Comparison of ENCODE assay signal across 7 mouse cellular contexts in the genomic region with DNA sequence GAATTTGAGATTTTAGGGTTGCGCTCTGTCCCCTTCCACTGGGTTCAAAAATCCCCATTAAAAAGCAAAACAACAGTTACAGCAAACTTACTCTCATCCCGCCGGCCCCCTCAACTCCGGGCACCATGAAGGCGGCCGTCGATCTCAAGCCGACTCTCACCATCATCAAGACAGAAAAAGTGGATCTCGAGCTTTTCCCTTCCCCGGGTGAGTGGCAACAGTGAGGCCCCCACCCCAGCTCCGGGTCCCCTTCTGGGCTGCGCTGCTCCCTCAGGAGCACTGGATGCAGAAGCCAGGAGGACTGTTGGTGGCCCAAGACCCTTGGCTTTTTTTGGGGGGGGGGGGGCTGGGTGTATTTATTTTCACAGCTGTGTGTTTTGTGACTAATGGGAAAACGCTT.
A peak's percentile ranks its signal among the peaks of the same experiment; 100 is the strongest.
DNase-seq lines count a peak whose midpoint lies in the region; ATAC-seq and TF ChIP-seq lines count a peak whose summit lies in the region.

No protein-coding gene starts in this region.

- no peak for DNase-seq in lung, postnatal 0 days (ENCODE audit: low spot score)
- no peak for DNase-seq in lung, adult 18-20 months
- no peak for DNase-seq in forebrain, embryonic 10.5 days (ENCODE audit: extremely low spot score, low spot score)
- DNase-seq in gastrocnemius, postnatal 4 days (ENCODE audit: low spot score in 2 of 2), result no peak

- TF ChIP-seq EP300 in lung, postnatal 0 days (IDR thresholded peaks at IDR 0.05), result no peak

- H3K4me3 ChIP-seq in lung, postnatal 0 days (ENCODE audit: low read depth, low read length), result peak overlapping the region; percentile 74
- H3K4me3 ChIP-seq in forebrain, embryonic 10.5 days, result peak overlapping the region; percentile 60
- H3K4me3 ChIP-seq in limb, embryonic 13.5 days, result peak overlapping the region; percentile 68
- H3K4me3 ChIP-seq in stomach, embryonic 14.5 days (ENCODE audit: low read depth, low read length), result peak overlapping the region; percentile 61

- no peaks in the 10 kb centered on the region for H3K27me3 ChIP-seq in lung, postnatal 0 days (replicated peaks; ENCODE audit: insufficient read depth, low read length)
- peaks cover 99% of the 10 kb centered on the region for H3K27me3 ChIP-seq in forebrain, embryonic 10.5 days (ENCODE audit: poor library complexity, severe bottlenecking)
- H3K27me3 ChIP-seq in limb, embryonic 13.5 days, result 0 out of 2 replicates have a peak, but pooled peaks cover 3% of the 10 kb centered on the region
- H3K27me3 ChIP-seq in stomach, embryonic 14.5 days (ENCODE audit: control insufficient read depth, insufficient read depth, low read length), result no peaks in the 10 kb centered on the region

- no peak for TF ChIP-seq CTCF in lung, postnatal 0 days (IDR thresholded peaks at IDR 0.05)

- WGBS in lung, postnatal 0 days, result under 1% methylated on average over 13 of the region's 13 CpGs
- WGBS in forebrain, embryonic 10.5 days, result under 1% methylated on average over 13 of the region's 13 CpGs
- WGBS in limb, embryonic 13.5 days, result 1% methylated on average over 13 of the region's 13 CpGs
- WGBS in stomach, embryonic 14.5 days, result under 1% methylated on average over 13 of the region's 13 CpGs

- H3K36me3 ChIP-seq in lung, postnatal 0 days (ENCODE audit: insufficient read depth, low read length), result 0 out of 2 replicates have a peak, but pooled peaks cover 4% of the 10 kb centered on the region
- H3K36me3 ChIP-seq in forebrain, embryonic 10.5 days (replicated peaks), result no peaks in the 10 kb centered on the region
- no peaks in the 10 kb centered on the region for H3K36me3 ChIP-seq in limb, embryonic 13.5 days
- no peaks in the 10 kb centered on the region for H3K36me3 ChIP-seq in stomach, embryonic 14.5 days (ENCODE audit: control insufficient read depth, insufficient read depth, low read length)

- H3K4me1 ChIP-seq in lung, postnatal 0 days (ENCODE audit: insufficient read depth, low read depth, low read length), result peaks cover 3% of the 10 kb centered on the region; the same call in 1 of the 2 replicates
- peaks cover 18% of the 10 kb centered on the region for H3K4me1 ChIP-seq in forebrain, embryonic 10.5 days
- peaks cover 39% of the 10 kb centered on the region for H3K4me1 ChIP-seq in limb, embryonic 13.5 days
- H3K4me1 ChIP-seq in stomach, embryonic 14.5 days (ENCODE audit: control insufficient read depth, insufficient read depth, low read length), result peaks cover 23% of the 10 kb centered on the region

- peak overlapping the region; percentile 83 for H3K4me2 ChIP-seq in lung, postnatal 0 days (replicated peaks; ENCODE audit: low read depth, low read length)
- peak overlapping the region; percentile 73 for H3K4me2 ChIP-seq in limb, embryonic 13.5 days (replicated peaks)
- peak overlapping the region; percentile 90 for H3K4me2 ChIP-seq in stomach, embryonic 14.5 days (replicated peaks; ENCODE audit: low read depth, low read length)

- no peaks in the 10 kb centered on the region for H3K9me3 ChIP-seq in lung, postnatal 0 days (ENCODE audit: low read length)
- no peaks in the 10 kb centered on the region for H3K9me3 ChIP-seq in forebrain, embryonic 10.5 days
- H3K9me3 ChIP-seq in limb, embryonic 13.5 days, result no peaks in the 10 kb centered on the region
- H3K9me3 ChIP-seq in stomach, embryonic 14.5 days (ENCODE audit: control insufficient read depth, low read depth, low read length), result no peaks in the 10 kb centered on the region

- ATAC-seq in lung, postnatal 0 days, result peak; percentile 13
- peak; percentile 37; the same call in 1 of the 2 replicates for ATAC-seq in limb, embryonic 13.5 days (ENCODE audit: low FRiP score, low read depth)
- peak; percentile 24; the same call in 1 of the 2 replicates for ATAC-seq in stomach, embryonic 14.5 days (ENCODE audit: insufficient number of reproducible peaks, insufficient read depth, low FRiP score, low read depth)
- no peak for ATAC-seq in activated CD4-positive, CD25-positive, alpha-beta regulatory T cell, adult 4 months

- H3K9ac ChIP-seq in lung, postnatal 0 days (replicated peaks; ENCODE audit: low read depth), result peak overlapping the region; percentile 75
- peak overlapping the region; percentile 85 for H3K9ac ChIP-seq in limb, embryonic 13.5 days
- peak overlapping the region; percentile 73; the same call in 1 of the 2 replicates for H3K9ac ChIP-seq in stomach, embryonic 14.5 days (replicated peaks; ENCODE audit: low read depth, low read length)

- H3K27ac ChIP-seq in lung, postnatal 0 days (ENCODE audit: low read length), result peak overlapping the region; percentile 95
- peak overlapping the region; percentile 80 for H3K27ac ChIP-seq in forebrain, embryonic 10.5 days
- H3K27ac ChIP-seq in limb, embryonic 13.5 days, result peak overlapping the region; percentile 90
- peak overlapping the region; percentile 94 for H3K27ac ChIP-seq in stomach, embryonic 14.5 days (ENCODE audit: low read length)
